ENCODE assay signal across 9 mouse cellular contexts in genomic region chr2:34982906-34983698, GRCm38 (mm10). TPM values are rescaled to one million over a fixed set of nuclear protein-coding genes. Genes with fewer than 3 reads are reported as not detected.
DNase-seq lines count a peak whose midpoint lies in the region; ATAC-seq lines count a peak whose summit lies in the region.
"Had no signal": no experiment of that assay in that cellular context is flagged by ENCODE, and none has a peak within 500 bp of the region (broad histone marks: within the 10 kb centered on the region; RNA-seq: fewer than 3 reads in every experiment).

No protein-coding gene starts in this region.

- no peak overlapping the region for H3K4me3 ChIP-seq in liver, embryonic 16.5 days (ENCODE audit: low read depth, low read length)

- H3K27me3 ChIP-seq in liver, embryonic 16.5 days (ENCODE audit: control insufficient read depth, insufficient read depth, low read depth, low read length) = no peaks in the 10 kb centered on the region

- H3K36me3 ChIP-seq in liver, embryonic 16.5 days (ENCODE audit: control insufficient read depth, insufficient read depth) = no peaks in the 10 kb centered on the region

- H3K9ac ChIP-seq in liver, embryonic 16.5 days (ENCODE audit: low read depth, low read length) = no peak overlapping the region

- ATAC-seq in liver, embryonic 16.5 days (ENCODE audit: low read depth) = peak; percentile 73; the same call in 1 of the 2 replicates

- H3K4me1 ChIP-seq in liver, embryonic 16.5 days (ENCODE audit: control insufficient read depth, low read depth, low read length) = peaks cover 8% of the 10 kb centered on the region; the same call in 1 of the 2 replicates

- H3K4me2 ChIP-seq in liver, embryonic 16.5 days (ENCODE audit: low read depth, low read length) = no peak overlapping the region

- DNase-seq in kidney, adult 9 months = peak; percentile 32
- no peak for DNase-seq in kidney, adult 11 months
- DNase-seq in embryo, embryonic 9.5 days (ENCODE audit: extremely low spot score) = peak; percentile 38
- DNase-seq in heart, postnatal 4 days = peak; percentile 27
- DNase-seq in spleen, postnatal 14 days (ENCODE audit: low spot score in 2 of 2) = no peak
- DNase-seq in cerebellum, adult 11 months = no peak
- DNase-seq in T-cell, adult 2 months (ENCODE audit: low spot score) = no peak
- DNase-seq: cerebellum, adult 18-20 months had no signal

- H3K27ac ChIP-seq in liver, embryonic 16.5 days (ENCODE audit: low read length) = no peak overlapping the region

- 43% methylated on average over 11 of the region's 11 CpGs for WGBS in liver, embryonic 16.5 days (ENCODE audit: insufficient replicate concordance)

- H3K9me3 ChIP-seq in liver, embryonic 16.5 days (replicated peaks; ENCODE audit: control insufficient read depth, low read length) = no peaks in the 10 kb centered on the region

RNA-seq across cellular contexts. Expression of gene Traf1, which starts 21.5 kb away (rescaled TPM):
- 1 to 10 TPM in 1 of 2 experiments, under 1 TPM in 1; 0.41 to 1.7 TPM for total RNA-seq in heart, postnatal 4 days (2021)
- polyA plus RNA-seq in liver, embryonic 16.5 days (2015; fragmentation: Nextera tagmentation; extraction: Ambion mirVana) = 0.08 and 0.13 TPM in 2 replicates

Comparison
In these comparisons a context has a peak if more than half of its experiments do, and no peak if none do; other contexts are left out.
1. DNase-seq: peak in kidney, adult 9 months (single experiment), embryo, embryonic 9.5 days (single experiment) and heart, postnatal 4 days (single experiment); none in kidney, adult 11 months (single experiment), spleen, postnatal 14 days (0 of 2), cerebellum, adult 11 months (single experiment) and T-cell, adult 2 months (single experiment).